Mouse (Mus musculus): ENCODE measurements around the gene Gbf1.
A peak's percentile ranks its signal among the peaks of the same experiment; 100 is the strongest.
"Not testable (repeated sequence)": the region's sequence is repeated elsewhere in the genome, so short reads cannot be mapped to it uniquely, and the experiment has no call there.

Gbf1 gene

GRCm38 (mm10) chr19:46147511-46148371 is 4.6 kb upstream of the Gbf1 start, which contains the start of gene Pitx3:
Gene Pitx3, minus strand, starts transcription at chr19:46148326.
- DNase-seq (ENCODE audit: low read depth): no peak

DNA sequence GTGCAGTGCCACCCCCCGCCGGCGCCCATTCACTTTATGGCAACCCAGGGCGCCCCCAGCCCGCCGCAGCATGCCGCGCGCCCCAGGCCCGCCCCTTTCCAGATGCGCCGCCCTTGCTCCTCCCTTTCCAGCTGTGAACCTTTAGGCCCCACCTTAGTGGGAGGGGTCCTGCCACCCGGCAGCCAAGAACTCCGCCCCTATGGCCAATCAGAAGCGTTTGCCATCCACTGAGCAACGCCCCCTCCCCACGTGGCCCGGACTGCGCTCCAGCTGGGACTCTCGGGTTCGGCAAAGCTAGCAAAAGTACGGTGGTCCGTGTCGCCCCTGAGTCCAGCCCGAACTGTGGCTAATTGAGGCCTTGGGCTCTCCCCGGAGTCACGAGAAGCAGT is 3.9 kb upstream of the Gbf1 start:
- DNase-seq (ENCODE audit: low read depth): no peak

- DNase-seq (ENCODE audit: low read depth): no peak
Observed at GRCm38 (mm10) chr19:46149091-46149490, 3.2 kb upstream of the Gbf1 start.

GRCm38 (mm10) chr19:46165950-46166349 is 13.6 kb downstream of the Gbf1 start:
- no peak for DNase-seq (ENCODE audit: low read depth)

DNA sequence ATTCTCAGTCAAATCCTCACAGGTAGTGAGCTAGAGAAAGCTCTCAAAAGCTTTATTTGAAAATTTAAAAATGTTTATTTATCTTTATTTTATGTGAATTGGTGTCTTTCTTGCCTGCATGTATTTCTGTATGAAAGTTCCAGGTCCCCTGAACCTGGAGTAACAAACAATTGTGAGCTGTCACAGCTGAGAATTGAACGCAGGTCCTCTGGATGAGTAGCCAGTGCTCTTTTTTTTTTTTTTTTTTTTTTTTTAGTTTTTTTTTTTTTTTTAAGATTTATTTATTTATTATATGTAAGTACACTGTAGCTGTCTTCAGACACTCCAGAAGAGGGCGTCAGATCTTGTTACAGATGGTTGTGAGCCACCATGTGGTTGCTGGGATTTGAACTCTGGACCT is 14.9 kb downstream of the Gbf1 start:
- not testable (repeated sequence) for DNase-seq (ENCODE audit: low read depth)

DNA sequence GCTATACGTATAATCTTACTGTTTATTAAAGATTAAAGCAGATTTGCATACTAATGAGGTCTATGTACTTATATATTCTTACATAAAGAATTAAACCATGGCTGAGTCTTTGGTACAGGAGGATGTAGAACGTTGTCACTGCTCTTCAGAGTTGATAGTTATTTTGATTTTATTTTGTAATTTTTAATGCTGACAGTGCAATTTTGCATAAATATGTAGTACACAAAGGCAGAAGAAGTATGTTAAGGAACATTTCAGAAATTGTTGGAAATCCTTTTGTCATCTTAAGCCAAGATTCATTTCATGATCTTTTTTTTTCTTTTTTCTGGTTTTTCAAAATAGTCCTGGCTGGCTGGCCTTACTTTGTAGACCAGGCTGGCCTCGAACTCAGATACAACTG is 17.1 kb downstream of the Gbf1 start:
- DNase-seq (ENCODE audit: low read depth): no peak

DNA sequence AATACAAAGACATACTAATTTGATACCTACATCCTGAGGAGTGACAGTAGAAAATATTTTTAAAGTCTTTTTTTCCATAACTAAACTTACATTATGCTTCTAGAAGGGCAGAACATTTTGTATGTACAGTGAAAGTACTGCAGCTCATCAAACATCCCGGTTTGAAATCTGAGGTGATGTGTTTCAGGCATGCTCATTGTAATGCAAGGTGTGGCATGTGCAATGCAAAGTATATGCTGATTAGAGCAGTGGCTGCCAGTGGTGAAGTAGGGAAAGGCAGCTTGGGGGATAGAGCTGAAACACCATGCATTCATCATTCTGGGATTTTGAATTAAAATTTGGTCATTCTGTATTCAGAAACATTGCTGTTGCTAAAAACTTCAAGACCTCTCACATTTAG is 17.6 kb downstream of the Gbf1 start:
- no peak for DNase-seq (ENCODE audit: low read depth)

- DNase-seq (ENCODE audit: low read depth): peak; percentile 4
Observed at GRCm38 (mm10) chr19:46172541-46172940, 20.2 kb downstream of the Gbf1 start.

GRCm38 (mm10) chr19:46175173-46175572 is 22.9 kb downstream of the Gbf1 start:
- DNase-seq (ENCODE audit: low read depth): no peak

GRCm38 (mm10) chr19:46177046-46177445 is 24.7 kb downstream of the Gbf1 start:
- no peak for DNase-seq (ENCODE audit: low read depth)

GRCm38 (mm10) chr19:46180274-46180673 is 28.0 kb downstream of the Gbf1 start:
- DNase-seq (ENCODE audit: low read depth): no peak

DNA sequence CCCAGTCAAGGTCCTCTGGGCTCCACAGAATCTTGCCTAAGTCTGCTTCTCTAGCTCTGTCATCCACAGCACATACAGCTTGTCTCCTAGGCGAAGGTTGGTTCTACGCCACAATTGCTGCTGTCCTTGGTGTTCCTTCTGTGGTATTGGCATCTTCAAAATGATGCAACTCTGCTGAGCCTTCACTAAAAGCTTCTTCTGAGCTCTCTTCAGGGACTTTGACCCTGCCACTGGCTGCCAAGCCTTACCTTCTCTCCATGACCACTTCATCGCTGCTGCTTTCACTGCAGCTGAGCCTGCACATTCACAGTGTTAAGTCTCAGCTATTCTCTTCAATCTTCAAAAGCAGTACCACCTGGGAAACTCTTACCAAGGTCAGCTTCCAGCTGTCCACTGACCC is 29.9 kb downstream of the Gbf1 start:
- no peak for DNase-seq (ENCODE audit: low read depth)

GRCm38 (mm10) chr19:46186611-46187010 is 34.3 kb downstream of the Gbf1 start:
- DNase-seq (ENCODE audit: low read depth): no peak

DNA sequence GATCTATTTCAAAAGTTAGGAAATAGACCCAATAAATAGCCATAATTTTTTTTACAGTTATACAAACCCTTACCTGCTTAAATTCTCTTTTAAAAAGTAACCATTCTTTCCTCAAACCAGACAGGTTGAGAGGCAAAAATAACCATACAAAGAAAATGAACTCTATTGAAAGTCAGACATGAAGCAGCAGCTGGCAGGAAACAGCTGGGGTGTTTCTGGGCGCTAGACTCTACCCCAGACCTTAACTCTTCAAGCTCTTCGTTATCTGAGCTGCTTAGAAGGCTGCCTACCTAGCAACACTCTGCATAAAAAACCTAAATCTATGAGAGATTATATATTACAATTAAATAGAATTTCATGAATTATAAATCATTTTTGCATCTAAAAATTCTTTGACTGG is 34.9 kb downstream of the Gbf1 start:
- no peak for DNase-seq (ENCODE audit: low read depth)

- DNase-seq (ENCODE audit: low read depth): no peak
Observed at GRCm38 (mm10) chr19:46198293-46198692, 46.0 kb downstream of the Gbf1 start.

DNA sequence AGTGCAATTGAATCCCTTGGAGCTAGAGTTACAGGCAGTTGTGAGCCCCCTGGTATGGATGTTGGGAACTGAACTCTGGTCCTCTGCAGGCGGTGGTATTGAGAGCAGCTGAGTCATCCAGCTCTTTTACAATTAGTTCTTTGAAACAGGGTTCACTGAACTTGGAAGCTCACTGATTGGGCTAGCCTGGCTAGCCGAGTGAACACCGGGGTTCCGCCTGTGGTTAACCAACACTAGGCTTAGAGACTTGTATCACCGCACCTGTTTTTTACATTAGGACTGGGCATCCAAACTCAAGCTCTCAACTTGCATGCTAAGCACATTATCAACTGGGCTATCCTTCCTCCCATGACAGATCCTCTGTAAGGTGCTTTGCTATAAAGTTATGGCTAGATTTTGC is 46.6 kb downstream of the Gbf1 start:
- DNase-seq (ENCODE audit: low read depth): no peak

DNA sequence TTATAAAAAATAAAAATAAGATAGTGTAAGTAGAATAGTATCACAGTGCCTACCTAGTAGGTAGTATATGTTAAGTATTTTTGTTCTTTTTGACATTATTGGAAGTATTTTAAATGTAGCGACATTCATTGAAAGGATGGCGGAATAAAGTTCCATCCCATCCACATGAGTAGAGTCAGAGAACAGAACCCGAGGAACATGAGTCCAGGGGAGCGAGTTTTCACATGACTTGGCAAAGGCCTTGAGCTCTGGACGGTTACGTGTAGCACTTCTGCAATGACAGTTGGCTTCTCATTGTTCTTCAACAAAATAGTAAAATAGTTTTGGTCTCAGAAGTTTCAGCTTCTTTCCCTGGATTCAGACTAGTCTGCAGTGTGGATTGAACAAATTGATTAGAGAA is 51.9 kb downstream of the Gbf1 start:
- DNase-seq (ENCODE audit: low read depth): no peak

DNA sequence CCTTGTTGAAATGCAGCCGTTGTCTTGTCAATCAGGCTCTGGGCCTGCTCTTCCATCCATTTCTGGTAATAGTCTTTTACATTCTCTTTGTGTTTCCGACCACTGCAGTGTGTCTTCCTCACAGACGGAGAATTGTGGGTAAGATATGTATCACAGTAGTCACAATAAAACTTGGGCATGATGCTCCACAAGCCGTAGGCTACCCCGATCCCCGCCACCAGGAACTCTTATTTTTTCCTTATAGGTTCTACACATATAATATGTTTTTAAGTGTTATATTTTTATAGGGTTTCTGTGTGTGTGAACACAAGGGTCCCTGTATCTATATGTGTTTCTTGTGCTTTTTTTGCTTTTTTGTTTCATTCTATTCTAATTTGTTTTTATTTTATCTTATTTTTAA is 53.4 kb downstream of the Gbf1 start:
- no peak for DNase-seq (ENCODE audit: low read depth)

- no peak for DNase-seq (ENCODE audit: low read depth)
Observed at GRCm38 (mm10) chr19:46210951-46211350, 58.6 kb downstream of the Gbf1 start.

GRCm38 (mm10) chr19:46214541-46214940 is 62.2 kb downstream of the Gbf1 start:
- no peak for DNase-seq (ENCODE audit: low read depth)

DNA sequence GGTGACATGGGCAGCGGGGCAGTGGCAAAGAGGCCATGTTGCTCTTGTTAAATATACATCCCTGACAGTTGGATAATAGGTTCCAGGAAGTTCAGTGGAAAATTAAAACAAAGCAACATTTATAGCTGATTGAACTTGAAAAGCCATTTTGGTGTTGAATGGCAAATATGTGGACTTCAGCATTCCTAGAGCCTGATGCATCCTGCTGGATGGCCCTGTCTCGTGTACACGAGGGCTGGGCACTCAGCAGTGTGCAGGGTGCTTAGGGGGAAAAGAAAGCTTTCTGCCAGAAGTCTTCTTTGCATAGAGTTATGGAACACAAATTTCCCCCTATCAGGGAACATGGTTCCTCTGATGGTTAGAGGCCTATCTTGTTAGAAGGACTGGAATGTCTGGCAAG is 63.1 kb downstream of the Gbf1 start:
- no peak for DNase-seq (ENCODE audit: low read depth)

- DNase-seq (ENCODE audit: low read depth): no peak
Observed at GRCm38 (mm10) chr19:46216716-46217115, 64.4 kb downstream of the Gbf1 start.

DNA sequence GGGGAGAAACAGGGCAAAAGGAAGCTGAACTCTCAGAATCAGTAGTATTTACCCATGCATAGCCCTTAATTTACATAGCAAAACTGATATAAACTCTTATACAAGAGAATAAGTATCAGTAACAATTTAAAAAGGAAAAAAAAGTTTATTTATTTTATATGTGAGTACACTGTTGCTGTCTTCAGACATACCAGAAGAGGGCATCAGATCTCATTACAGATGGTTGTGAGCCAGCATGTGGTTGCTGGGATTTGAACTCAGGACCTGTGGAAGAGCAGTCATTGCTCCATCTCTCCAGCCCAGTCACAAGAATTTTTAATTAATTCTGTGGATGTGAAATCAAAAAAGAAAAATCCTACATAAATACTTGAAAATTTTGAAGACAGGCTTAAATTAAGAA is 65.0 kb downstream of the Gbf1 start:
- DNase-seq (ENCODE audit: low read depth): not testable (repeated sequence)

GRCm38 (mm10) chr19:46220116-46220515 is 67.8 kb downstream of the Gbf1 start:
- DNase-seq (ENCODE audit: low read depth): no peak
